Mouse (Mus musculus): Measurements from ENCODE around the gene Rfng. TPM values are rescaled to one million over a fixed set of nuclear protein-coding genes. Genes with fewer than 3 reads are reported as not detected.

Gene Rfng
- polyA plus RNA-seq, 1 experiment from 2014 or later = 24.5 TPM

DNA sequence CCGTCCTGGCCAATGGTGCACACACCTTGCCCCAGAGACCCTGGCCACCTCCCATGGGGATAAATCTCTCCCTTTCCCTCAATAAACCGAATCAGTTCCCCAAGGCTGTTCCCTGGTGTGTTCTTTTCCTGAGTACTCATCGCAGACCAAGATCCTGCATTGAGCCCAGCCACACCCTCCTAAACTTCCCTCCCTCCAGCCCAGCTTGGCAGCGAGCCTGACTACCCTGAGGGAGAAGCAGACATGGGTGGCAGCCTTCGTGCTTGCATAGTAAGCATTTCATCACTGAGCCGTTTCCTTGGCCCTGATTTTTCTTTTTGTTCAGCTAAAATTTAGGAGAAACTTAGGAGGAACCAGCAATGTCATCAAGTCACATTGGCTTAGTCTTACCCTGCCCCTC is 50.5 kb downstream of the Rfng start:
- Histone ChIP-seq H3K4me2 (no peak overlapping the region), H3K4me1 (peaks cover 14% of the 10 kb centered on the region), H3K27me3 (replicated peaks) (peaks cover 33% of the 10 kb centered on the region), H3K4me3 (no peak overlapping the region), H3K36me3 (no peaks in the 10 kb centered on the region), H3K9ac (no peak overlapping the region), H3K27ac (replicated peaks) (no peak overlapping the region), H3K9me3 (no peaks in the 10 kb centered on the region)
- 51% methylated on average over 6 of the region's 6 CpGs for WGBS
- ATAC-seq (ENCODE audit: extremely low read depth, insufficient number of reproducible peaks, low FRiP score, low TSS enrichment) = no peak

DNA sequence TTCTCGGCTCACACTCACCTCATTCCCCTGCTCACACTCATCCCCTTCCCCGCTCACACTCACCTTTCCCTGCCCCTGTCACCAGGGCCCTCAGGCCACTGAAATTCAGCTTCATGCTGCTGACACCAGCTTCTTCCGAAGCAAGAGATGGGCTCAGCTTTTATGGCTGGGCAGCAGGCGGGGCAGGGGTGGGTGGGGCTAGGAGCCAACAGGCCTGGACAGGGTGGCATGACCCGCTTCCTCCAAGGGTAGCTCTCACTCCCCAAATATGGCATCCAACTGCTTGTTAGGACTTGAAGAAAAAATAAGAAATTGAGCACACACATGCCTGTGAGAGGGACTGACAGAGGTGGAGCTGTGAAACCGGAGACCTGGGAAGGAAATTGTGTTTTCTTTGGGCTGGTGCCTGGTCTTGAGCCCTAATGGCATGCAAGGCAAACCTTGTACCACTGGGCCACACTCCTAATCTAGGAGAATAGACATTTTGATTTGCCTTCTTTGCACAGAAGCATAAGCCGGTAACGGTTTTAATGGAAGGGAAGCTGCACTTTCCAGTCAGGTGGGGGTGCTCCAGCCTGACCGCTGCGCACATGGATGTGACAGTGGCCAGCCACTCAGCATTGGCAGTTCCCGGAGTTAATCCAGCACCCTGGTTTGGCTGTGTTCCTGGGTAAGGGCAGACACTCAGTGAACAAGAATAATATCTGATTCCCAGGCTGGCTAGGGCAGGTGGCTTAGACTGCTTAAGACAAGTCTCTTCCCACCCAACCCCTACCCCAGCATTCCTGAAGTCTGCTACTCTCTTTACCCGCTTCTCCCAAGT is 51.9 kb downstream of the Rfng start, which contains the start of gene Cbr2:
Gene Cbr2 (minus strand): TSS at position 257 of the 823 bp plus-strand sequence.
- peaks cover 38% of the 10 kb centered on the region for H3K27me3 ChIP-seq (replicated peaks)
- H3K9me3 ChIP-seq = no peaks in the 10 kb centered on the region
- ATAC-seq (ENCODE audit: extremely low read depth, insufficient number of reproducible peaks, low FRiP score, low TSS enrichment) = no peak
- 55% methylated on average over 12 of the region's 12 CpGs for WGBS
- no peak within 1 kb of the TSS for H3K9ac ChIP-seq
- H3K4me2 ChIP-seq = no peak within 1 kb of the TSS
- H3K4me1 ChIP-seq = peaks cover 14% of the 10 kb centered on the region
- H3K36me3 ChIP-seq = no peaks in the 10 kb centered on the region
- H3K27ac ChIP-seq (replicated peaks) = peak within 1 kb of the TSS; percentile 56; the same call in 1 of the 2 replicates
- no peak within 1 kb of the TSS for H3K4me3 ChIP-seq

GRCm38 (mm10) chr11:120731395-120731794 is 52.6 kb downstream of the Rfng start:
- H3K36me3 ChIP-seq = no peaks in the 10 kb centered on the region
- peaks cover 20% of the 10 kb centered on the region for H3K4me1 ChIP-seq
- no peak for ATAC-seq (ENCODE audit: extremely low read depth, insufficient number of reproducible peaks, low FRiP score, low TSS enrichment)
- H3K4me2 ChIP-seq = no peak overlapping the region
- H3K27me3 ChIP-seq (replicated peaks) = peaks cover 37% of the 10 kb centered on the region
- H3K9me3 ChIP-seq = no peaks in the 10 kb centered on the region
- H3K9ac ChIP-seq = no peak overlapping the region
- peak overlapping the region; percentile 56; the same call in 1 of the 2 replicates for H3K27ac ChIP-seq (replicated peaks)
- H3K4me3 ChIP-seq = no peak overlapping the region
- WGBS = 90% methylated on average over 1 of the region's 1 CpGs

Other genes with a start within 250 kb of the Rfng start
- gene Mcrip1, start 234.5 kb downstream of the Rfng start, polyA plus RNA-seq (2015; fragmentation: Nextera tagmentation; extraction: Ambion mirVana) = 134 and 140 TPM in 2 replicates
- gene Ppp1r27, start 233.1 kb downstream of the Rfng start, polyA plus RNA-seq (2015; fragmentation: Nextera tagmentation; extraction: Ambion mirVana) = not detected in 2 replicates
- gene P4hb, start 211.0 kb downstream of the Rfng start, polyA plus RNA-seq (2015; fragmentation: Nextera tagmentation; extraction: Ambion mirVana) = 427 and 448 TPM in 2 replicates
- gene Arhgdia, start 202.6 kb downstream of the Rfng start, polyA plus RNA-seq (2015; fragmentation: Nextera tagmentation; extraction: Ambion mirVana) = 435 and 436 TPM in 2 replicates
- 253 and 284 TPM in 2 replicates for gene Alyref, start 185.8 kb downstream of the Rfng start, polyA plus RNA-seq (2015; fragmentation: Nextera tagmentation; extraction: Ambion mirVana)
- 174 and 199 TPM in 2 replicates for gene Anapc11, start 185.8 kb downstream of the Rfng start, polyA plus RNA-seq (2015; fragmentation: Nextera tagmentation; extraction: Ambion mirVana)
- gene Npb, start 175.7 kb downstream of the Rfng start, polyA plus RNA-seq (2015; fragmentation: Nextera tagmentation; extraction: Ambion mirVana) = 14.9 and 18.6 TPM in 2 replicates
- gene Pcyt2, start 166.3 kb downstream of the Rfng start, polyA plus RNA-seq (2015; fragmentation: Nextera tagmentation; extraction: Ambion mirVana) = 71.8 and 90.4 TPM in 2 replicates
- 17.7 and 20.4 TPM in 2 replicates for gene Sirt7, start 159.0 kb downstream of the Rfng start, polyA plus RNA-seq (2015; fragmentation: Nextera tagmentation; extraction: Ambion mirVana)
- 18.1 and 19.9 TPM in 2 replicates for gene Mafg, start 150.6 kb downstream of the Rfng start, polyA plus RNA-seq (2015; fragmentation: Nextera tagmentation; extraction: Ambion mirVana)
- gene Pycr1, start 140.4 kb downstream of the Rfng start, polyA plus RNA-seq (2015; fragmentation: Nextera tagmentation; extraction: Ambion mirVana) = 22.2 and 23.5 TPM in 2 replicates
- gene Myadml2, start 136.0 kb downstream of the Rfng start, polyA plus RNA-seq (2015; fragmentation: Nextera tagmentation; extraction: Ambion mirVana) = 13.0 and 13.9 TPM in 2 replicates
- 2.3 and 2.7 TPM in 2 replicates for gene Notum, start 123.0 kb downstream of the Rfng start, polyA plus RNA-seq (2015; fragmentation: Nextera tagmentation; extraction: Ambion mirVana)
- 105 and 109 TPM in 2 replicates for gene Aspscr1, start 111.2 kb downstream of the Rfng start, polyA plus RNA-seq (2015; fragmentation: Nextera tagmentation; extraction: Ambion mirVana)
- 120 and 122 TPM in 2 replicates for gene Cenpx, start 70.5 kb downstream of the Rfng start, polyA plus RNA-seq (2015; fragmentation: Nextera tagmentation; extraction: Ambion mirVana)
- gene Lrrc45, start 70.3 kb downstream of the Rfng start, polyA plus RNA-seq (2015; fragmentation: Nextera tagmentation; extraction: Ambion mirVana) = 27.8 and 28.1 TPM in 2 replicates
- 6.4 and 9.8 TPM in 2 replicates for gene Rac3, start 62.7 kb downstream of the Rfng start, polyA plus RNA-seq (2015; fragmentation: Nextera tagmentation; extraction: Ambion mirVana)
- gene Dcxr, start 56.9 kb downstream of the Rfng start, polyA plus RNA-seq (2015; fragmentation: Nextera tagmentation; extraction: Ambion mirVana) = 7.5 and 7.6 TPM in 2 replicates
- 2.1 and 3.8 TPM in 2 replicates for gene Cbr2, start 52.1 kb downstream of the Rfng start, polyA plus RNA-seq (2015; fragmentation: Nextera tagmentation; extraction: Ambion mirVana)
- 1.8 and 2.6 TPM in 2 replicates for gene Hmga1b, start 21.4 kb downstream of the Rfng start, polyA plus RNA-seq (2015; fragmentation: Nextera tagmentation; extraction: Ambion mirVana)
- gene Gps1, start 65 bp upstream of the Rfng start, polyA plus RNA-seq (2015; fragmentation: Nextera tagmentation; extraction: Ambion mirVana) = 139 and 146 TPM in 2 replicates
- 40.8 and 45.2 TPM in 2 replicates for gene Dus1l, start 12.2 kb upstream of the Rfng start, polyA plus RNA-seq (2015; fragmentation: Nextera tagmentation; extraction: Ambion mirVana)
- 23.2 and 26.4 TPM in 2 replicates for gene Fasn, start 40.3 kb upstream of the Rfng start, polyA plus RNA-seq (2015; fragmentation: Nextera tagmentation; extraction: Ambion mirVana)
- gene Ccdc57, start 148.7 kb upstream of the Rfng start, polyA plus RNA-seq (2015; fragmentation: Nextera tagmentation; extraction: Ambion mirVana) = 3.1 and 3.7 TPM in 2 replicates
- 224 and 258 TPM in 2 replicates for gene Slc16a3, start 164.3 kb upstream of the Rfng start, polyA plus RNA-seq (2015; fragmentation: Nextera tagmentation; extraction: Ambion mirVana)
- 71.4 and 71.5 TPM in 2 replicates for gene Csnk1d, start 207.1 kb upstream of the Rfng start, polyA plus RNA-seq (2015; fragmentation: Nextera tagmentation; extraction: Ambion mirVana)

All from heart, embryonic 13.5 days (tissue).